Mouse (Mus musculus) liver, adult 2 months (tissue): ENCODE data around the gene Prkab2.

Experiments
- CTCF ChIP-seq: fragments of 200-500 bp; IDR thresholded peaks from 2 replicates; pipeline ENCODE4 v1.5.1; 2011; ENCODE audit warnings: low read depth, low read length, control low read depth
- POLR2A ChIP-seq: fragments of 200-500 bp; IDR thresholded peaks from 2 replicates; pipeline ENCODE4 v1.6.1; 2011; ENCODE audit warnings: low read length, control low read depth; ENCODE audit not compliant: insufficient read depth; ENCODE audit errors: extremely low read depth

- TF ChIP-seq POLR2A (no peak), CTCF (no peak)
Measured at GRCm38 (mm10) chr3:97648518-97648917, 9.5 kb upstream of the Prkab2 start.
